Mouse (Mus musculus): ENCODE data around the gene Palb2. TPM values are rescaled to one million over a fixed set of nuclear protein-coding genes. Genes with fewer than 3 reads are reported as not detected.
A peak's percentile ranks its signal among the peaks of the same experiment; 100 is the strongest.

Gene Palb2
- polyA plus RNA-seq, 1 experiment from 2014 or later, result 8.2 TPM

DNA sequence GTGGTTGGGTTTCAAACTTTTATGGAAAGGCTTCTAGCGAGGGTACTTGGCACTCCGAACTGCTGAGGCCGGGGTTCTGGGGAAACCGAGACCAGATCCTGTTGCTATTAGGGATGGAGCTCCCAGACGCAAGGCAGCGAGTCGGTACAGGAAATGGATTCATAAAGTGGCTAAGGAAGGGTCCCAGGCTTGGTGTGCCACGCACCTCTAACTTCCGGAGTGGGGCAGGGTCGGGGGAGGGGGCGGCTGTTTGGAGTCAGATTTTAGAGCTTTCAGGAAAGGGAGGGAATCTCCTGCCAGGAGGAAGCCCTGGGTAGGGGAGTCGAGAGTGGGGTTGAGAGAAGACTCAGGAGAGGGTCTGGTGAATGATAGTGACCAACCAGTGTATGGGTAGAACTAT, 27.3 kb upstream of the Palb2 start:
- Histone ChIP-seq H3K27me3 (ENCODE audit: insufficient read depth, low read length) (no peaks in the 10 kb centered on the region), H3K9ac (ENCODE audit: low read depth, low read length) (peak overlapping the region; percentile 68), H3K27ac (no peak overlapping the region), H3K9me3 (replicated peaks; ENCODE audit: low read length) (no peaks in the 10 kb centered on the region), H3K4me1 (replicated peaks; ENCODE audit: insufficient read depth, low read length) (0 out of 2 replicates have a peak, but pooled peaks cover 14% of the 10 kb centered on the region), H3K4me2 (ENCODE audit: low read length) (peak overlapping the region; percentile 91), H3K36me3 (ENCODE audit: insufficient read depth, low read length) (peaks cover 7% of the 10 kb centered on the region; the same call in 1 of the 2 replicates), H3K4me3 (replicated peaks; ENCODE audit: low read depth, low read length) (peak overlapping the region; percentile 65)
- DNase-seq (ENCODE audit: low spot score) (peak; percentile 14), ATAC-seq (replicated peaks; ENCODE audit: low FRiP score, low read depth) (no peak)
- TF ChIP-seq CTCF (IDR thresholded peaks at IDR 0.05; ENCODE audit: low read depth), result no peak
- WGBS, result 2% methylated on average over 12 of the region's 12 CpGs

DNA sequence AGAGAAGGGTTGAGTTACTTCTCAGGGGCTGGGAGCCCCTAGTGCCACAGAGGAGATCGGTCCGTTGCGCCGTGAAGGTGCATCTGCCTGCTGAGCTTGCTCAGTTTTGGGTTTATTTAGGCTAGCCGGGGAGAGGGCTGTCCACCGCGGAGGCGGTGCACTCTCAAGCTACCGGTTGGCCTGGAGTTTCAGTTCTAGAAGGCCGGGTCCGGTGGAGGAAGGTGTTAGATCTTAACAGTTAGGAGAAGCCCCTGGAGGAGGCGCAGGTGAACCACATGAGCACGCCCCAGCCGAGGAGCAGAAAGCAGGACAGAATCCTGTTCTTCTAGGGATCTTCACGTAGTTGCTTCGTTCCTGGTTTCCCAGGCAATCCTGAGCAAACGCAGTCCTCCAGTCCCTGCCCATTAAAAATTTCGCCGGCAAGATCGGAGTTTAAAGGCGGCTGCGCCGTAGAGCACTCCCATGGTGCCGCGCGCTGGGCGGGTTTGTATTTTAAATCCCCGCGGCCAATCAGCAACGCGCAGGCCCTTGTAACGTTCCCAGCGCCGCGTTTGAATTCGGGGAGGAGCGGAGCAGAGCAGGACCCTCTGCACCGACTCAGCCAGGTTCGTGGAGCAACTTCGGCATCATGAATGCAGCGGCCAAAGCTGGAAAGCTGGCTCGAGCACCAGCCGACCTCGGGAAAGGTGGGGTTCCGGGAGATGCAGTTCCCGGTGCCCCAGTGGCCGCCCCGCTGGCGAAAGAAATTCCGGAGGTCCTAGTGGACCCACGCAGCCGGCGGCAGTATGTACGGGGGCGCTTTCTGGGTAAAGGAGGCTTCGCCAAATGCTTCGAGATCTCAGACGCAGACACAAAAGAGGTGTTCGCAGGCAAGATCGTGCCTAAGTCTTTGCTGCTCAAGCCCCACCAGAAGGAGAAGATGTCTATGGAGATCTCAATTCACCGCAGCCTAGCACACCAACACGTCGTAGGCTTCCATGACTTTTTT, 26.4 kb upstream of the Palb2 start, which contains the start of gene Plk1:
TSS of gene Plk1 (plus strand) at position 525 of the 988 bp plus-strand sequence.
- peak within 1 kb of the TSS; percentile 65 for H3K4me3 ChIP-seq (replicated peaks; ENCODE audit: low read depth, low read length)
- H3K9me3 ChIP-seq (replicated peaks; ENCODE audit: low read length), result no peaks in the 10 kb centered on the region
- H3K27ac ChIP-seq, result peak within 1 kb of the TSS; percentile 80
- H3K4me2 ChIP-seq (ENCODE audit: low read length), result peak within 1 kb of the TSS; percentile 91
- no peak; the same call in 1 of the 2 replicates for TF ChIP-seq CTCF (IDR thresholded peaks at IDR 0.05; ENCODE audit: low read depth)
- peak within 1 kb of the TSS; percentile 68 for H3K9ac ChIP-seq (ENCODE audit: low read depth, low read length)
- DNase-seq (ENCODE audit: low spot score) (peak; percentile 93), ATAC-seq (replicated peaks; ENCODE audit: low FRiP score, low read depth) (peak; percentile 86)
- under 1% methylated on average over 63 of the region's 63 CpGs for WGBS
- H3K27me3 ChIP-seq (ENCODE audit: insufficient read depth, low read length), result no peaks in the 10 kb centered on the region
- H3K36me3 ChIP-seq (ENCODE audit: insufficient read depth, low read length), result peaks cover 7% of the 10 kb centered on the region; the same call in 1 of the 2 replicates
- 0 out of 2 replicates have a peak, but pooled peaks cover 14% of the 10 kb centered on the region for H3K4me1 ChIP-seq (replicated peaks; ENCODE audit: insufficient read depth, low read length)

DNA sequence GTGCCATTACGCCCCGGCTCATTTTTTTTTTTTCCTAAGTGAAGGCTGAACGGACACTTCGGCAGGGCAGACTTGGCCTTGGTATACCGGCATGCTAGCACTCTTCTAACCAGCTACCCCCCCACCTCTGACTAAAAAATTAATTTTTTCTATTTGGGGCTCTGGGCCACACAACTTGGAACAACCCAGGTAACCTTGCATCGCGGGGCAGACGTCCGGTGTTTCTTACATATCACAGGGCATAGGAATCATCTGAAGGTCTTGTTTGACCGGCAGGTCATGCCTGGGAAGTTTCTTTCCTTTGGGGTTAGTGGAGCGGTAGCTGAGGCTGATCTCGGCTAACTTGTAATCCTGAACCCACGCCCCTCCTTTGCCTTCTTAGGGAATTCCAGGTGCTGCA, 25.7 kb upstream of the Palb2 start:
- H3K4me1 ChIP-seq (replicated peaks; ENCODE audit: insufficient read depth, low read length), result 0 out of 2 replicates have a peak, but pooled peaks cover 14% of the 10 kb centered on the region

DNA sequence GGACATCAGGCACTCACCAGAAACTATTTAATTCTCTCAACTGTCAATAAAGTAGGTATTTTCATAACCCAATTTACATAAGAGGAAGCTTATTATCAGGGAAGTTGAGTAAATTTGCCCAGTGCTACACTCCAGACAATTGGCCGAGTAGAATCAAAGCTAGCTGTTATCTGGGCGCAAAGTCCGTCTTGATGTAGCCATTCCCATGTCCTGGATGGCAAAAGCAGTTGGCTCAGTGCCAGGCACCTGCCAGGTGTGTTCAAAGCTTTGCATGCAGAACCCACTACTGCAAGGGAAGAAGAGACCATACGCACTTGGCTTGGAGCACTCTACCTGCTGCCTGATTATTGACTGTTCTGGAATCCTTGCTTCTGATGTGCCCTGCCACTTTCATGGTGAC, 19.7 kb upstream of the Palb2 start:
- WGBS, result 86% methylated on average over 4 of the region's 4 CpGs
- H3K9me3 ChIP-seq (replicated peaks; ENCODE audit: low read length), result no peaks in the 10 kb centered on the region
- no peak overlapping the region for H3K4me3 ChIP-seq (replicated peaks; ENCODE audit: low read depth, low read length)
- no peak for ATAC-seq (replicated peaks; ENCODE audit: low FRiP score, low read depth)
- TF ChIP-seq CTCF (IDR thresholded peaks at IDR 0.05; ENCODE audit: low read depth), result no peak
- no peaks in the 10 kb centered on the region for H3K4me1 ChIP-seq (replicated peaks; ENCODE audit: insufficient read depth, low read length)
- no peak overlapping the region for H3K4me2 ChIP-seq (ENCODE audit: low read length)
- no peak for DNase-seq (ENCODE audit: low spot score)
- no peak overlapping the region for H3K9ac ChIP-seq (ENCODE audit: low read depth, low read length)
- H3K36me3 ChIP-seq (ENCODE audit: insufficient read depth, low read length), result peaks cover 15% of the 10 kb centered on the region; the same call in 1 of the 2 replicates
- H3K27ac ChIP-seq, result no peak overlapping the region
- H3K27me3 ChIP-seq (ENCODE audit: insufficient read depth, low read length), result no peaks in the 10 kb centered on the region

More for the DNA sequence above, 25.7 kb upstream of the Palb2 start:
- 3% methylated on average over 13 of the region's 13 CpGs for whole genome bisulfite sequencing
- peak overlapping the region; percentile 68 for H3K9ac ChIP-seq (ENCODE audit: low read depth, low read length)
- TF ChIP-seq CTCF (IDR thresholded peaks at IDR 0.05; ENCODE audit: low read depth), result no peak
- H3K4me3 ChIP-seq (replicated peaks; ENCODE audit: low read depth, low read length), result peak overlapping the region; percentile 65
- no peaks in the 10 kb centered on the region for H3K9me3 ChIP-seq (replicated peaks; ENCODE audit: low read length)
- no peaks in the 10 kb centered on the region for H3K27me3 ChIP-seq (ENCODE audit: insufficient read depth, low read length)
- peak; percentile 27; the same call in 1 of the 2 replicates for ATAC-seq (replicated peaks; ENCODE audit: low FRiP score, low read depth)
- peak overlapping the region; percentile 80 for H3K27ac ChIP-seq
- peaks cover 3% of the 10 kb centered on the region; the same call in 1 of the 2 replicates for H3K36me3 ChIP-seq (ENCODE audit: insufficient read depth, low read length)
- peak overlapping the region; percentile 91 for H3K4me2 ChIP-seq (ENCODE audit: low read length)
- DNase-seq (ENCODE audit: low spot score), result no peak

DNA sequence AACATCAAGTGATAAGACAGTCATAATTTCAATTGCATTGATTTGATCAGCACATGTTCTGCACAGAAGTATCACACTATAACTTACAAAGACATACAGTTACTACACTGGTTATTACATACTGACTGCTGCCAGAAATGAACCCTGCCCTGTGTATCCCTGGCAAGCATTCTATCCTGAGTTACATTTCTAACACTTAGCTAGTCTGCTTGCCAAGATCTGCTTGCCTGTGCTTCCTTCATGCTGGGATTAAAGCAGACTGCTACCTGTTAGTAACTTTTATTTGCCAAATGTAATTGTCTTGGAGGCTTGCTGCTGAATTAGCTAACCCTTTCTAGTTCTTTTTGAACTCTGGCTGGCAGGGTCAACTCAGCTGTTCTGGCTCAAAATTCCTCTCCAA, 8.2 kb upstream of the Palb2 start:
- no peak overlapping the region for H3K27ac ChIP-seq
- no peaks in the 10 kb centered on the region for H3K27me3 ChIP-seq (ENCODE audit: insufficient read depth, low read length)
- no peak overlapping the region for H3K4me2 ChIP-seq (ENCODE audit: low read length)
- no peak overlapping the region for H3K4me3 ChIP-seq (replicated peaks; ENCODE audit: low read depth, low read length)
- DNase-seq (ENCODE audit: low spot score), result no peak
- no peak overlapping the region for H3K9ac ChIP-seq (ENCODE audit: low read depth, low read length)
- ATAC-seq (replicated peaks; ENCODE audit: low FRiP score, low read depth), result no peak
- no peaks in the 10 kb centered on the region for H3K4me1 ChIP-seq (replicated peaks; ENCODE audit: insufficient read depth, low read length)
- H3K36me3 ChIP-seq (ENCODE audit: insufficient read depth, low read length), result peaks cover 64% of the 10 kb centered on the region
- H3K9me3 ChIP-seq (replicated peaks; ENCODE audit: low read length), result no peaks in the 10 kb centered on the region
- no peak for TF ChIP-seq CTCF (IDR thresholded peaks at IDR 0.05; ENCODE audit: low read depth)

DNA sequence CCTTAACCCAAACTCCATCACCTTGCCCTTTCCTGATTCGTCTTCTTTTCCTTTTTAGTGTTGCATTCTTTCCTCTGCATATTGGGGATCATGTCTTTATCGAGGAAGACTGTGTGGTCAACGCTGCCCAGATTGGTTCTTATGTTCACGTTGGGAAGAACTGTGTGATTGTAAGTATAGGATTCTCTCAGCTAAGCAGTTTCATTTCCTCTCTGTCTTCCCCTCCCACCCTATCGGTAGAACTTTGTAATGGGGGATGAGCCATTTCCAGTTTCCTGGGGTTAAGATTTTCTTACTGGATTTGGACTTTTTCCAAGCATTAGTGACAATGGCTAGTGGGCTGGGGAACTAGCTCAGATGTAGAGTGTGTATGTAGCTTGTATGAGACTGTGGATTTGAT, 5.4 kb upstream of the Palb2 start:
- TF ChIP-seq CTCF (IDR thresholded peaks at IDR 0.05; ENCODE audit: low read depth), result no peak
- WGBS, result 84% methylated on average over 5 of the region's 5 CpGs
- DNase-seq (ENCODE audit: low spot score), result no peak

More for the DNA sequence above, 5.4 kb upstream of the Palb2 start:
- Histone ChIP-seq H3K36me3 (ENCODE audit: insufficient read depth, low read length) (peaks cover 52% of the 10 kb centered on the region), H3K27me3 (ENCODE audit: insufficient read depth, low read length) (no peaks in the 10 kb centered on the region), H3K9ac (ENCODE audit: low read depth, low read length) (no peak overlapping the region), H3K4me1 (replicated peaks; ENCODE audit: insufficient read depth, low read length) (no peaks in the 10 kb centered on the region), H3K27ac (no peak overlapping the region), H3K9me3 (replicated peaks; ENCODE audit: low read length) (no peaks in the 10 kb centered on the region), H3K4me2 (ENCODE audit: low read length) (no peak overlapping the region), H3K4me3 (replicated peaks; ENCODE audit: low read depth, low read length) (no peak overlapping the region)
- no peak for ATAC-seq (replicated peaks; ENCODE audit: low FRiP score, low read depth)
